Mouse (Mus musculus): ENCODE results near the gene Six3. TPM values are rescaled to one million over a fixed set of nuclear protein-coding genes. Genes with fewer than 3 reads are reported as not detected.

Six3 gene
- polyA plus RNA-seq, 1 experiment from 2014 or later, result not detected

GRCm38 (mm10) chr17:85599520-85599919, 13.9 kb upstream of the Six3 start:
- TF ChIP-seq CTCF (IDR thresholded peaks at IDR 0.05; ENCODE audit: low read depth) (peak; percentile 55), EP300 (optimal IDR thresholded peaks at IDR 0.05) (no peak)
- H3K27me3 ChIP-seq (ENCODE audit: control insufficient read depth, insufficient read depth, low read length), result peaks cover 3% of the 10 kb centered on the region; the same call in 1 of the 2 replicates
- WGBS, result 51% methylated on average over 9 of the region's 9 CpGs
- no peak overlapping the region for H3K4me2 ChIP-seq (replicated peaks; ENCODE audit: low read depth)
- no peak overlapping the region for H3K27ac ChIP-seq (replicated peaks)
- DNase-seq (ENCODE audit: low spot score) (no peak), ATAC-seq (ENCODE audit: low FRiP score, low TSS enrichment) (no peak)
- H3K36me3 ChIP-seq (ENCODE audit: control insufficient read depth, insufficient read depth, low read length), result no peaks in the 10 kb centered on the region
- H3K9ac ChIP-seq (ENCODE audit: low read length), result no peak overlapping the region
- no peaks in the 10 kb centered on the region for H3K9me3 ChIP-seq (ENCODE audit: control insufficient read depth, low read length)
- H3K4me1 ChIP-seq (replicated peaks; ENCODE audit: control insufficient read depth, insufficient read depth), result no peaks in the 10 kb centered on the region
- no peak overlapping the region for H3K4me3 ChIP-seq (ENCODE audit: low read depth, low read length)

GRCm38 (mm10) chr17:85606463-85606862, 6.9 kb upstream of the Six3 start:
- Histone ChIP-seq H3K4me2 (replicated peaks; ENCODE audit: low read depth) (no peak overlapping the region), H3K9ac (ENCODE audit: low read length) (no peak overlapping the region), H3K27ac (replicated peaks) (no peak overlapping the region), H3K9me3 (ENCODE audit: control insufficient read depth, low read length) (no peaks in the 10 kb centered on the region), H3K4me1 (replicated peaks; ENCODE audit: control insufficient read depth, insufficient read depth) (no peaks in the 10 kb centered on the region), H3K4me3 (ENCODE audit: low read depth, low read length) (no peak overlapping the region), H3K36me3 (ENCODE audit: control insufficient read depth, insufficient read depth, low read length) (no peaks in the 10 kb centered on the region), H3K27me3 (ENCODE audit: control insufficient read depth, insufficient read depth, low read length) (peaks cover 31% of the 10 kb centered on the region; the same call in 1 of the 2 replicates)
- DNase-seq (ENCODE audit: low spot score) (no peak), ATAC-seq (ENCODE audit: low FRiP score, low TSS enrichment) (no peak)
- WGBS, result 23% methylated on average over 3 of the region's 3 CpGs
- TF ChIP-seq EP300 (optimal IDR thresholded peaks at IDR 0.05), result no peak
- no peak for TF ChIP-seq CTCF (IDR thresholded peaks at IDR 0.05; ENCODE audit: low read depth)

DNA sequence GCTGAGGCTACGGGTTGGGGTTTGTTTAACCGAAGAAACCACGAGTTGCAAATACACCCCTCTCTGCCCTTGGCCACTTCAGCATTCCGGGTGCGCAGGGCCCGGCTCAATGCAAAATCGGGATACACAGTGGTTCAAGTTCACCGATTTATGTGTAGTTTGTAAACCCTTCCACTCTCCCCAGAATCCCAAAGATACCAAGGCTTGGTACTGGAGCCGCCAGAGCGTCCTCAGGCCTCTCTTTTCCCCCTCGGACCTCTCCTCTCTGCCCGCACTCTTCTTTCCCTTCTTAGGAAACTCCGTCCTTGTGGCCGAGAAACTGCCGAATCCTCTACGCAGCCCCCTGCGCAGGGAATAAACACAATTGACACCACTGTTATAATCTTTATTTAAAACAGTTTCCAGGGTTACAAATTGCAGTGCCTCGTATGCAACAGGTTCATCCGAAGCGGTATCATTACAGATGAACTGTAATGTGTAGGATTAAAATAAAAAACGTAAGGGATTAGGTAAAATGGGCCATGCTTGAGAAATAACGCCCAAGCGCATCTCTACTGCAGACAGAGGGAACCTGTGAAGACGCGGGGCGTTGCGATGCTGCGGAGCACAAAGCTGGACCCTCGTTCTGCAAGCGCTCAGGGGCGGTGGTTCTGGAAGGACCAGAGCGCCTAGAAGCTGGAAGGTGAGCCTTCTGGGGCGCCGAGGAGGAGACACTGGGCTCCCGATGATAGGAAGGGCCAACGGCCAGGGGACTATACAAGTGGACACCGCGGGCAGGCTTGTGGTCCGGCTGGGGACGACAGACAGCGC, 5.6 kb upstream of the Six3 start:
- ATAC-seq (ENCODE audit: low FRiP score, low TSS enrichment) (no peak), DNase-seq (ENCODE audit: low spot score) (no peak)
- 3% methylated on average over 41 of the region's 41 CpGs for WGBS
- no peak overlapping the region for H3K4me2 ChIP-seq (replicated peaks; ENCODE audit: low read depth)
- H3K27ac ChIP-seq (replicated peaks), result no peak overlapping the region
- no peak for TF ChIP-seq CTCF (IDR thresholded peaks at IDR 0.05; ENCODE audit: low read depth)
- no peak for TF ChIP-seq EP300 (optimal IDR thresholded peaks at IDR 0.05)
- no peaks in the 10 kb centered on the region for H3K4me1 ChIP-seq (replicated peaks; ENCODE audit: control insufficient read depth, insufficient read depth)
- no peaks in the 10 kb centered on the region for H3K36me3 ChIP-seq (ENCODE audit: control insufficient read depth, insufficient read depth, low read length)
- H3K9me3 ChIP-seq (ENCODE audit: control insufficient read depth, low read length), result no peaks in the 10 kb centered on the region
- peaks cover 43% of the 10 kb centered on the region for H3K27me3 ChIP-seq (ENCODE audit: control insufficient read depth, insufficient read depth, low read length)
- H3K4me3 ChIP-seq (ENCODE audit: low read depth, low read length), result no peak overlapping the region
- no peak overlapping the region for H3K9ac ChIP-seq (ENCODE audit: low read length)

- Histone ChIP-seq H3K4me1 (replicated peaks; ENCODE audit: control insufficient read depth, insufficient read depth) (no peaks in the 10 kb centered on the region), H3K9ac (ENCODE audit: low read length) (no peak overlapping the region), H3K27me3 (ENCODE audit: control insufficient read depth, insufficient read depth, low read length) (peaks cover 49% of the 10 kb centered on the region), H3K4me2 (replicated peaks; ENCODE audit: low read depth) (no peak overlapping the region), H3K27ac (replicated peaks) (no peak overlapping the region), H3K4me3 (ENCODE audit: low read depth, low read length) (no peak overlapping the region), H3K36me3 (ENCODE audit: control insufficient read depth, insufficient read depth, low read length) (no peaks in the 10 kb centered on the region), H3K9me3 (ENCODE audit: control insufficient read depth, low read length) (no peaks in the 10 kb centered on the region)
- TF ChIP-seq CTCF (IDR thresholded peaks at IDR 0.05; ENCODE audit: low read depth), result no peak
- no peak for TF ChIP-seq EP300 (optimal IDR thresholded peaks at IDR 0.05)
- no peak for DNase-seq (ENCODE audit: low spot score)
- ATAC-seq (ENCODE audit: low FRiP score, low TSS enrichment), result no peak
- 2% methylated on average over 42 of the region's 42 CpGs for WGBS
Observed at GRCm38 (mm10) chr17:85608366-85609093, 4.9 kb upstream of the Six3 start.

DNA sequence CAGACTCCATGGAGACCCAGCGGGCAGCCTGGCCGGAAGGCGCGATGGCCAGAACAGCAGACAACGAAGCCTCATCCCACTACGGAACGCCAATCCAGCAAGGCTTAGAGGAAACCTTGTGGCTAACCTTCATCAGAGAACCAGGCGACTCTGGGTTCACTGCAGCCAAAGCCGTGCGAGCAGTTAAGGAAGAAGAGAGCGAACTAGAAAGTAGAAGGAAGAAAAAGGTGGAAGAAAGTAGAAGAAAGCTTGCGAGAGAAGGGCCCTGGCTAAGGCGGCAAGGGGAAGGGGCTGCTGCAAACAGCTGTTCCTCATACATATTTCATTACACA, 4.3 kb upstream of the Six3 start:
- no peak overlapping the region for H3K27ac ChIP-seq (replicated peaks)
- WGBS, result 0% methylated on average over 13 of the region's 13 CpGs
- H3K9me3 ChIP-seq (ENCODE audit: control insufficient read depth, low read length), result no peaks in the 10 kb centered on the region
- H3K27me3 ChIP-seq (ENCODE audit: control insufficient read depth, insufficient read depth, low read length), result peaks cover 53% of the 10 kb centered on the region
- no peak overlapping the region for H3K9ac ChIP-seq (ENCODE audit: low read length)
- H3K4me3 ChIP-seq (ENCODE audit: low read depth, low read length), result no peak overlapping the region
- TF ChIP-seq CTCF (IDR thresholded peaks at IDR 0.05; ENCODE audit: low read depth) (no peak), EP300 (optimal IDR thresholded peaks at IDR 0.05) (no peak)
- no peak for DNase-seq (ENCODE audit: low spot score)
- H3K4me2 ChIP-seq (replicated peaks; ENCODE audit: low read depth), result no peak overlapping the region
- no peaks in the 10 kb centered on the region for H3K4me1 ChIP-seq (replicated peaks; ENCODE audit: control insufficient read depth, insufficient read depth)
- ATAC-seq (ENCODE audit: low FRiP score, low TSS enrichment), result no peak
- no peaks in the 10 kb centered on the region for H3K36me3 ChIP-seq (ENCODE audit: control insufficient read depth, insufficient read depth, low read length)

All from stomach, postnatal 0 days (tissue).